Mouse (Mus musculus) CH12.LX (cell line): ENCODE results near the gene Ttll5. TPM values are rescaled to one million over a fixed set of nuclear protein-coding genes. Genes with fewer than 3 reads are reported as not detected.

ENCODE experiments used
- DNase-seq: peaks from one replicate; pipeline ENCODE4 v3.0.0-alpha.2; 2013; ENCODE audit errors: extremely low read depth
- H3K27ac ChIP-seq: 2 replicates; pipeline ENCODE4 v1.5.1; 2012; ENCODE audit warnings: low read depth, mild to moderate bottlenecking, control low read depth, moderate library complexity; ENCODE audit not compliant: insufficient read depth
- H3K27me3 ChIP-seq: replicated peaks from 2 replicates; pipeline ENCODE3; 2012; ENCODE audit warnings: inconsistent platforms
- H3K36me3 ChIP-seq, 2 experiments: replicated peaks in 1 of 2; 2 replicates each; pipeline versions ENCODE3 to v1.6.1; 2012; ENCODE audit warnings: inconsistent platforms in 1 of 2, low read length in 1 of 2, mild to moderate bottlenecking in 1 of 2, mixed read lengths in 1 of 2, moderate library complexity in 1 of 2; ENCODE audit not compliant: control insufficient read depth in 1 of 2, insufficient read depth in 1 of 2
- H3K4me1 ChIP-seq, 2 experiments: 2 replicates each; pipeline ENCODE4 v1.6.1; 2012; ENCODE audit warnings: inconsistent platforms in 1 of 2, moderate library complexity in 1 of 2; ENCODE audit not compliant: insufficient read depth in 2 of 2, control insufficient read depth in 1 of 2
- H3K4me2 ChIP-seq: 2 replicates; pipeline ENCODE4 v1.6.1; 2012; ENCODE audit warnings: low read depth, mild to moderate bottlenecking, control low read depth; ENCODE audit not compliant: poor library complexity, insufficient read depth, severe bottlenecking
- H3K4me3 ChIP-seq, 3 experiments: fragments of 150-350 bp in 1 of 3; sonication (generic) in 1 of 3; replicated peaks in 1 of 3; 2 replicates each; pipeline versions ENCODE3 to v1.5.1; 2011 to 2012; ENCODE audit warnings: low read depth in 2 of 3, low read length in 2 of 3, mild to moderate bottlenecking in 2 of 3, moderate library complexity in 2 of 3, control low read depth in 1 of 3, improper control_type of control experiment in 1 of 3, inconsistent platforms in 1 of 3, mixed read lengths in 1 of 3; ENCODE audit not compliant: poor library complexity in 1 of 3
- H3K79me2 ChIP-seq: replicated peaks from 2 replicates; pipeline ENCODE4 v1.6.1; 2012; ENCODE audit warnings: mild to moderate bottlenecking, moderate library complexity; ENCODE audit not compliant: control insufficient read depth, poor library complexity, insufficient read depth, severe bottlenecking; ENCODE audit errors: extremely low read depth
- H3K9ac ChIP-seq: 2 replicates; pipeline ENCODE4 v1.6.1; 2012; ENCODE audit warnings: low read depth, mild to moderate bottlenecking, control low read depth, moderate library complexity; ENCODE audit not compliant: insufficient read depth
- H3K9me3 ChIP-seq: replicated peaks from 2 replicates; pipeline ENCODE3; 2012; ENCODE audit warnings: low read length, inconsistent platforms, mixed read lengths
- CHD1 ChIP-seq: IDR thresholded peaks from 2 replicates; pipeline ENCODE4 v1.6.1; 2012; ENCODE audit warnings: low read depth, low read length, improper control_type of control experiment, inconsistent platforms
- E2F4 ChIP-seq: IDR thresholded peaks from 2 replicates; pipeline ENCODE4 v1.6.1; 2011; ENCODE audit warnings: low read depth, low read length, improper control_type of control experiment; ENCODE audit not compliant: insufficient replicate concordance
- ELF1 ChIP-seq: IDR thresholded peaks from 2 replicates; pipeline ENCODE4 v1.6.1; 2014; ENCODE audit warnings: low read depth, mild to moderate bottlenecking, inconsistent platforms, low read length, improper control_type of control experiment
- ETS1 ChIP-seq: conservative IDR thresholded peaks from 2 replicates; pipeline ENCODE4 v1.6.1; 2012; ENCODE audit warnings: low read depth, mild to moderate bottlenecking, inconsistent platforms, low read length, improper control_type of control experiment, moderate library complexity
- GABPA ChIP-seq: IDR thresholded peaks from 2 replicates; pipeline ENCODE4 v1.6.1; 2012; ENCODE audit warnings: low read depth, low read length, improper control_type of control experiment, inconsistent platforms; ENCODE audit not compliant: insufficient replicate concordance
- IRF4 ChIP-seq: IDR thresholded peaks from 2 replicates; pipeline ENCODE4 v1.6.1; 2014; ENCODE audit warnings: low read depth, mild to moderate bottlenecking, inconsistent platforms, low read length, improper control_type of control experiment
- JUND ChIP-seq: conservative IDR thresholded peaks from 2 replicates; pipeline ENCODE4 v1.6.1; 2011; ENCODE audit warnings: low read depth, low read length, improper control_type of control experiment
- MAFK ChIP-seq: IDR thresholded peaks from 2 replicates; pipeline ENCODE4 v1.6.1; 2011; ENCODE audit warnings: low read length, improper control_type of control experiment; ENCODE audit not compliant: insufficient replicate concordance
- MAX ChIP-seq: IDR thresholded peaks from 2 replicates; pipeline ENCODE4 v1.6.1; 2011; ENCODE audit warnings: low read length, improper control_type of control experiment
- MEF2A ChIP-seq: IDR thresholded peaks from 2 replicates; pipeline ENCODE4 v1.6.1; 2014; ENCODE audit warnings: low read depth, mild to moderate bottlenecking, inconsistent platforms, low read length, improper control_type of control experiment, borderline replicate concordance
- MYC ChIP-seq: IDR thresholded peaks from 2 replicates; pipeline ENCODE4 v1.6.1; 2011; ENCODE audit warnings: low read depth, mild to moderate bottlenecking, improper control_type of control experiment, low read length
- NELFE ChIP-seq: IDR thresholded peaks from 2 replicates; pipeline ENCODE4 v1.6.1; 2011; ENCODE audit warnings: low read depth, low read length, improper control_type of control experiment
- PAX5 ChIP-seq: IDR thresholded peaks from 2 replicates; pipeline ENCODE4 v1.6.1; 2012; ENCODE audit warnings: low read length, inconsistent platforms, mixed read lengths
- POLR2AphosphoS2 ChIP-seq: IDR thresholded peaks from 2 replicates; pipeline ENCODE4 v1.6.1; 2011; ENCODE audit warnings: low read depth, low read length, improper control_type of control experiment
- RCOR1 ChIP-seq: conservative IDR thresholded peaks from 2 replicates; pipeline ENCODE4 v1.6.1; 2012; ENCODE audit warnings: low read depth, mild to moderate bottlenecking, inconsistent platforms, low read length, improper control_type of control experiment
- SIN3A ChIP-seq: IDR thresholded peaks from 2 replicates; pipeline ENCODE4 v1.6.1; 2012; ENCODE audit warnings: low read length, improper control_type of control experiment, inconsistent platforms
- TBP ChIP-seq: conservative IDR thresholded peaks from 2 replicates; pipeline ENCODE4 v1.6.1; 2011; ENCODE audit warnings: low read depth, low read length, improper control_type of control experiment
- TCF12 ChIP-seq: IDR thresholded peaks from 2 replicates; pipeline ENCODE4 v1.6.1; 2014; ENCODE audit warnings: low read depth, mild to moderate bottlenecking, inconsistent platforms, low read length, improper control_type of control experiment
- USF1 ChIP-seq: IDR thresholded peaks from 2 replicates; pipeline ENCODE4 v1.6.1; 2014; ENCODE audit warnings: low read depth, mild to moderate bottlenecking, inconsistent platforms, low read length, improper control_type of control experiment
- ZKSCAN1 ChIP-seq: IDR thresholded peaks from 2 replicates; pipeline ENCODE4 v1.6.1; 2012; ENCODE audit warnings: low read depth, inconsistent platforms, low read length, improper control_type of control experiment, borderline replicate concordance
- dilution Hi-C: fragments of 300-500 bp; cut with MboI; formaldehyde crosslinking; loops from 2 replicates; pipeline ENCODE4 v1.14.3; 2020; ENCODE audit warnings: low sequenced_read_pairs; ENCODE audit not compliant: extremely low pct_unique_long_range_greater_than_20kb, extremely low pct_ligation_motif_present
- in situ Hi-C: fragments of 300-500 bp; cut with MboI; formaldehyde crosslinking; loops from 3 replicates; pipeline ENCODE4 v1.14.3; 2019; ENCODE audit warnings: low sequenced_read_pairs, low pct_ligation_motif_present, low pct_unique_long_range_greater_than_20kb, mixed read lengths
- polyA plus RNA-seq: library from polyadenylated mRNA; unstranded; fragments of >175 nt; gene quantifications from 2 replicates; pipeline ENCODE4 v1.2.1, GENCODE M21; 2012; ENCODE audit warnings: low read depth; ENCODE audit not compliant: insufficient read length
- total RNA-seq, 2 experiments: library from RNA; depleted of rRNA; stranded (reverse); fragments of 300-350 nt in 1 of 2; fragments of >200 nt in 1 of 2; gene quantifications; 2 replicates each; pipeline ENCODE4 v1.2.3; 2012 to 2014

Gene Ttll5
- total and polyA plus RNA-seq, 3 experiments, result 5.7 to 14.0 (median 8.7) TPM

- Histone ChIP-seq H3K4me2 (no peak overlapping the region), H3K27ac (no peak overlapping the region)
- no peak for TF ChIP-seq IRF4
- no peak for TF ChIP-seq ETS1
- TF ChIP-seq CHD1, result no peak
- TF ChIP-seq POLR2AphosphoS2, result no peak
- TF ChIP-seq TCF12, result no peak
- TF ChIP-seq E2F4, result no peak
- TF ChIP-seq, all 38 proteins: peak for 0
- H3K79me2 ChIP-seq, result no peaks in the 10 kb centered on the region
- in situ Hi-C loops (no loop called here), dilution Hi-C loops (no loop called here)
- H3K36me3 ChIP-seq, result no peaks in the 10 kb centered on the region
- no peaks in the 10 kb centered on the region for H3K27me3 ChIP-seq
- H3K9me3 ChIP-seq, result no peaks in the 10 kb centered on the region
- H3K9ac ChIP-seq, result no peak overlapping the region
- H3K4me1 ChIP-seq, result peaks cover 4 to 7% of the 10 kb centered on the region in 2 experiments; a peak in 1 of 4 replicates
- no peak overlapping the region for H3K4me3 ChIP-seq
- DNase-seq, result no peak
These were observed 276.3 kb downstream of the Ttll5 start for GRCm38 (mm10) chr12:86100711-86101110.

GRCm38 (mm10) chr12:86102686-86103085 lies 278.2 kb downstream of the Ttll5 start:
- dilution Hi-C loops, result no loop called here
- DNase-seq, result no peak

GRCm38 (mm10) chr12:86103391-86103790 lies 278.9 kb downstream of the Ttll5 start:
- TF ChIP-seq MYC (no peak), ZKSCAN1 (no peak), GABPA (no peak), ETS1 (no peak), PAX5 (no peak), SIN3A (no peak), RCOR1 (no peak), USF1 (no peak), MAX (no peak), MAFK (no peak), ELF1 (no peak), MEF2A (no peak)
- no peak for DNase-seq
- dilution Hi-C loops (no loop called here), in situ Hi-C loops (no loop called here)
- H3K4me3 ChIP-seq, result no peak overlapping the region
- H3K27me3 ChIP-seq, result no peaks in the 10 kb centered on the region
- H3K9me3 ChIP-seq, result no peaks in the 10 kb centered on the region
- no peak overlapping the region for H3K9ac ChIP-seq
- H3K36me3 ChIP-seq, result no peaks in the 10 kb centered on the region
- H3K79me2 ChIP-seq, result no peaks in the 10 kb centered on the region
- H3K27ac ChIP-seq, result no peak overlapping the region
- H3K4me2 ChIP-seq, result no peak overlapping the region
- H3K4me1 ChIP-seq, result peaks cover 0 to 6% of the 10 kb centered on the region in 2 experiments; a peak in 1 of 4 replicates

More at GRCm38 (mm10) chr12:86102686-86103085, 278.2 kb downstream of the Ttll5 start:
- in situ Hi-C loops, result no loop called here
- H3K9ac ChIP-seq, result no peak overlapping the region
- H3K9me3 ChIP-seq, result no peaks in the 10 kb centered on the region
- no peaks in the 10 kb centered on the region for H3K27me3 ChIP-seq
- no peaks in the 10 kb centered on the region for H3K79me2 ChIP-seq
- no peaks in the 10 kb centered on the region for H3K36me3 ChIP-seq
- H3K4me3 ChIP-seq, result no peak overlapping the region
- no peak overlapping the region for H3K4me2 ChIP-seq
- no peak overlapping the region for H3K27ac ChIP-seq
- no peak for TF ChIP-seq TCF12
- TF ChIP-seq JUND, result no peak
- TF ChIP-seq ETS1, result no peak
- TF ChIP-seq TBP, result no peak
- TF ChIP-seq NELFE, result no peak
- TF ChIP-seq, all 38 proteins: peak for 0
- peaks cover 0 to 4% of the 10 kb centered on the region in 2 experiments; a peak in 1 of 4 replicates for H3K4me1 ChIP-seq
